Mouse (Mus musculus) MEL (cell line): ENCODE data around the gene Tmem45b. TPM values are rescaled to one million over a fixed set of nuclear protein-coding genes. Genes with fewer than 3 reads are reported as not detected.
"Not testable (repeated sequence)": the region's sequence is repeated elsewhere in the genome, so short reads cannot be mapped to it uniquely, and the experiment has no call there.

Experiments used
- DNase-seq: peaks from one replicate; pipeline ENCODE4 v3.0.0; 2011; ENCODE audit warnings: low read depth, low spot score
- H3K27ac ChIP-seq: 2 replicates; pipeline ENCODE4 v1.5.1; 2012; ENCODE audit warnings: low read depth, mild to moderate bottlenecking, control low read depth, low read length, moderate library complexity; ENCODE audit not compliant: control insufficient read depth
- H3K27me3 ChIP-seq, 2 experiments: fragments of 150-350 bp in 1 of 2; sonication (generic) in 1 of 2; 2 replicates each; pipeline ENCODE4 v1.6.1; 2012; ENCODE audit warnings: low read length in 2 of 2, mild to moderate bottlenecking in 2 of 2, improper control_type of control experiment in 1 of 2, moderate library complexity in 1 of 2; ENCODE audit not compliant: insufficient read depth in 2 of 2, control insufficient read depth in 1 of 2
- H3K36me3 ChIP-seq, 2 experiments: 2 replicates each; pipeline ENCODE4 v1.6.1; 2012 to 2014; ENCODE audit warnings: low read length in 2 of 2, improper control_type of control experiment in 1 of 2, inconsistent platforms in 1 of 2, mild to moderate bottlenecking in 1 of 2; ENCODE audit not compliant: insufficient read depth in 2 of 2, control insufficient read depth in 1 of 2
- H3K4me1 ChIP-seq, 2 experiments: fragments of 150-350 bp in 1 of 2; sonication (generic) in 1 of 2; 2 replicates each; pipeline ENCODE4 v1.6.1; 2012; ENCODE audit warnings: low read length in 2 of 2, improper control_type of control experiment in 1 of 2, mild to moderate bottlenecking in 1 of 2; ENCODE audit not compliant: insufficient read depth in 2 of 2, control insufficient read depth in 1 of 2
- H3K4me3 ChIP-seq, 2 experiments: fragments of 150-350 bp in 1 of 2; sonication (generic) in 1 of 2; 2 replicates each; pipeline ENCODE4 v1.5.1; 2012; ENCODE audit warnings: low read depth in 2 of 2, low read length in 2 of 2, mild to moderate bottlenecking in 2 of 2, moderate library complexity in 2 of 2, control low read depth in 1 of 2, improper control_type of control experiment in 1 of 2; ENCODE audit not compliant: control insufficient read depth in 1 of 2, insufficient read depth in 1 of 2
- H3K79me2 ChIP-seq: 2 replicates; pipeline ENCODE4 v1.6.1; 2012; ENCODE audit warnings: mild to moderate bottlenecking, low read length, moderate library complexity; ENCODE audit not compliant: control insufficient read depth, poor library complexity, insufficient read depth
- H3K9ac ChIP-seq: 2 replicates; pipeline ENCODE4 v1.6.1; 2012; ENCODE audit warnings: low read depth, mild to moderate bottlenecking, control low read depth, low read length, moderate library complexity; ENCODE audit not compliant: control insufficient read depth, poor library complexity, severe bottlenecking
- H3K9me3 ChIP-seq: fragments of 150-350 bp; sonication (generic); replicated peaks from 2 replicates; pipeline ENCODE4 v1.6.1; 2012; ENCODE audit warnings: mild to moderate bottlenecking, low read length, improper control_type of control experiment, moderate library complexity; ENCODE audit not compliant: insufficient read depth
- CTCF ChIP-seq, 3 experiments: IDR thresholded peaks in 2 of 3; conservative IDR thresholded peaks in 1 of 3; 2 replicates each; pipeline ENCODE4 v1.5.1; 2011 to 2012; ENCODE audit warnings: low read length in 3 of 3, low read depth in 2 of 3, mild to moderate bottlenecking in 2 of 3, improper control_type of control experiment in 1 of 3, inconsistent platforms in 1 of 3, mixed read lengths in 1 of 3, moderate library complexity in 1 of 3; ENCODE audit not compliant: control insufficient read depth in 1 of 3, insufficient read depth in 1 of 3, poor library complexity in 1 of 3, severe bottlenecking in 1 of 3
- ETS1 ChIP-seq: IDR thresholded peaks from 2 replicates; pipeline ENCODE4 v1.6.1; 2012; ENCODE audit warnings: low read depth, mild to moderate bottlenecking, inconsistent platforms, low read length, improper control_type of control experiment, moderate library complexity
- HCFC1 ChIP-seq: IDR thresholded peaks from 2 replicates; pipeline ENCODE4 v1.6.1; 2012; ENCODE audit warnings: low read depth, mild to moderate bottlenecking, inconsistent platforms, low read length, improper control_type of control experiment, moderate library complexity
- JUND ChIP-seq: IDR thresholded peaks from 2 replicates; pipeline ENCODE4 v1.6.1; 2011; ENCODE audit warnings: low read depth, mild to moderate bottlenecking, improper control_type of control experiment, low read length
- MAX ChIP-seq: IDR thresholded peaks from 2 replicates; pipeline ENCODE4 v1.6.1; 2011; ENCODE audit warnings: low read length, improper control_type of control experiment
- MXI1 ChIP-seq: IDR thresholded peaks from 2 replicates; pipeline ENCODE4 v1.6.1; 2011; ENCODE audit warnings: mild to moderate bottlenecking, low read depth, low read length, improper control_type of control experiment
- NELFE ChIP-seq: IDR thresholded peaks from 2 replicates; pipeline ENCODE4 v1.6.1; 2011; ENCODE audit warnings: low read depth, low read length, improper control_type of control experiment
- NRF1 ChIP-seq: IDR thresholded peaks from 2 replicates; pipeline ENCODE4 v1.6.1; 2014; ENCODE audit warnings: low read depth, mild to moderate bottlenecking, inconsistent platforms, low read length, improper control_type of control experiment, moderate library complexity; ENCODE audit not compliant: poor library complexity, insufficient read depth, severe bottlenecking
- POLR2A ChIP-seq, 2 experiments: IDR thresholded peaks; 2 replicates each; pipeline ENCODE4 v1.6.1; 2011 to 2012; ENCODE audit warnings: low read length in 2 of 2, mild to moderate bottlenecking in 2 of 2, control low read depth in 1 of 2, improper control_type of control experiment in 1 of 2, low read depth in 1 of 2, moderate library complexity in 1 of 2; ENCODE audit not compliant: control insufficient read depth in 1 of 2, insufficient read depth in 1 of 2, poor library complexity in 1 of 2
- RCOR1 ChIP-seq: IDR thresholded peaks from 2 replicates; pipeline ENCODE4 v1.6.1; 2012; ENCODE audit warnings: low read depth, mild to moderate bottlenecking, inconsistent platforms, low read length, improper control_type of control experiment
- SMC3 ChIP-seq: IDR thresholded peaks from 2 replicates; pipeline ENCODE4 v1.6.1; 2011; ENCODE audit warnings: low read depth, low read length, improper control_type of control experiment
- TAL1 ChIP-seq: IDR thresholded peaks from 2 replicates; pipeline ENCODE4 v1.6.1; 2012; ENCODE audit warnings: mild to moderate bottlenecking, inconsistent platforms, low read length, moderate library complexity, mixed read lengths
- TCF12 ChIP-seq: IDR thresholded peaks from 2 replicates; pipeline ENCODE4 v1.6.1; 2014; ENCODE audit warnings: low read depth, mild to moderate bottlenecking, inconsistent platforms, low read length, improper control_type of control experiment, moderate library complexity
- ZKSCAN1 ChIP-seq: IDR thresholded peaks from 2 replicates; pipeline ENCODE4 v1.6.1; 2012; ENCODE audit warnings: low read depth, mild to moderate bottlenecking, inconsistent platforms, low read length, improper control_type of control experiment, moderate library complexity
- polyA plus RNA-seq, 2 experiments: library from polyadenylated mRNA; stranded (reverse) in 1 of 2; unstranded in 1 of 2; fragments of >175 nt in 1 of 2; fragments of >200 nt in 1 of 2; gene quantifications; 2 replicates each; pipeline versions ENCODE4 v1.2.1 to v1.2.4; 2012; ENCODE audit warnings: low replicate concordance in 2 of 2, low read depth in 1 of 2; ENCODE audit not compliant: insufficient read length in 2 of 2, insufficient read depth in 1 of 2, missing spikeins in 1 of 2
- total RNA-seq: library from RNA; depleted of rRNA; stranded (reverse); fragments of 300-350 nt; gene quantifications from 2 replicates; pipeline ENCODE4 v1.2.3, GENCODE M21; 2012; rRNA removed

Gene Tmem45b
- not detected in 2 replicates for total RNA-seq
- not detected for polyA plus RNA-seq

GRCm38 (mm10) chr9:31463692-31464474, at the start of gene Tmem45b:
Gene Tmem45b, minus strand, starts transcription at chr9:31464462.
- H3K79me2 ChIP-seq: no peaks in the 10 kb centered on the region
- no peaks in the 10 kb centered on the region for H3K4me1 ChIP-seq
- no peaks in the 10 kb centered on the region; a peak in 2 of 4 replicates for H3K27me3 ChIP-seq
- H3K27ac ChIP-seq: no peak within 1 kb of the TSS
- H3K9me3 ChIP-seq: no peaks in the 10 kb centered on the region
- H3K9ac ChIP-seq: no peak within 1 kb of the TSS
- TF ChIP-seq JUND (no peak), TAL1 (no peak), POLR2A (IDR thresholded peaks at IDR 0.05; ENCODE audit: control insufficient read depth in 1 of 2, insufficient read depth in 1 of 2, low read depth in 1 of 2, low read length in 2 of 2, poor library complexity in 1 of 2) (no peak), MAX (no peak), ETS1 (no peak), RCOR1 (no peak), HCFC1 (no peak), SMC3 (no peak), ZKSCAN1 (no peak), NRF1 (no peak)
- no peaks in the 10 kb centered on the region for H3K36me3 ChIP-seq
- no peak within 1 kb of the TSS for H3K4me3 ChIP-seq
- no peak for DNase-seq

GRCm38 (mm10) chr9:31508189-31508588, 43.9 kb upstream of the Tmem45b start:
- Histone ChIP-seq H3K79me2 (no peaks in the 10 kb centered on the region), H3K4me3 (no peak overlapping the region), H3K9me3 (no peaks in the 10 kb centered on the region), H3K36me3 (no peaks in the 10 kb centered on the region), H3K9ac (no peak overlapping the region), H3K27ac (no peak overlapping the region), H3K27me3 (peaks cover 0 to 2% of the 10 kb centered on the region in 2 experiments; a peak in 1 of 4 replicates), H3K4me1 (no peaks in the 10 kb centered on the region)
- no peak for DNase-seq
- TF ChIP-seq MXI1: no peak
- no peak for TF ChIP-seq CTCF (IDR thresholded peaks at IDR 0.05 in 2 of 3, conservative IDR thresholded peaks at IDR 0.05 in 1 of 3; ENCODE audit: control insufficient read depth in 1 of 3, insufficient read depth in 1 of 3, low read depth in 2 of 3, low read length in 3 of 3, poor library complexity in 1 of 3, severe bottlenecking in 1 of 3)
- no peak for TF ChIP-seq NELFE
- TF ChIP-seq TCF12: no peak

- H3K4me1 ChIP-seq, DNase-seq, H3K27ac ChIP-seq, H3K4me3 ChIP-seq, H3K9ac ChIP-seq, H3K9me3 ChIP-seq, H3K27me3 ChIP-seq, H3K36me3 ChIP-seq, H3K79me2 ChIP-seq: not testable (repeated sequence)
These were observed 37.0 kb upstream of the Tmem45b start for GRCm38 (mm10) chr9:31501221-31501620.
